Mouse (Mus musculus): ENCODE results near the gene Aurkaip1.
A peak's percentile ranks its signal among the peaks of the same experiment; 100 is the strongest.

The Aurkaip1 gene

DNA sequence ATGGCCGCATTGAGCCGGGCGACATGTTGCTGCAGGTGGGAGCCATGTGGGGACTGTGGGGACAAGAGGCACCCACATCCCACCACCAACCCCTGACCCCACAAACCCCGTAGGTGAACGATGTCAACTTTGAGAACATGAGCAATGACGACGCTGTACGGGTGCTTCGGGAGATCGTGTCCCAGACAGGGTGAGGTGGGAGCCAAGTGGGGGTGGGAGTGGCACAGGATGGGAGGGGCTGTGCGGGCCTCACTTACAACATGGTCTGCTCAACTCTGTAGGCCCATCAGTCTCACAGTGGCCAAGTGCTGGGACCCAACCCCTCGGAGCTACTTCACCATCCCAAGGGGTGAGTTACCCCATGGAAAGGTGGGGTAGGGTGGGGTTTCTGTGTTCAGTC lies 23.9 kb downstream of the Aurkaip1 start:
- no peak for DNase-seq

- DNase-seq, result no peak
Observed at GRCm38 (mm10) chr4:155856071-155856470, 25.0 kb downstream of the Aurkaip1 start.

DNA sequence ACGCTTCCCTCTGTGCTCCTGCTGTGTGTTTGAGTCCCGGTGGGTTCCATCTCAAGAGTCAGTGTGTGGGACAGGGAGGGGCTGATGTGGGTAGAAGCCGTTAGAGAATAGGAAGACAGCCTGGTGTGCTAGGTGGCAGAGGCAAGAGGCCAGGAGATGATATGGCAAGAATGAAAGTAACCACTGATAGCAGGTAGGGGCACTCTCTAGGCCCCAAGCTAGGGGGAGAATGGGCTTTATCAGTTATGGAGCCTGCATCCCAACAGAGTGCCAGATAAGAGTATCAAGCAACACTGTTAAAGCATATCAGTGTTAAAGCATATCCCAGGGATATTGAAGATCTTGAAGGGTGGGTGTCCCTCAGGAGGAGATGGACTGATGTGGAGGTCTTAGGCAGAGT lies 25.8 kb downstream of the Aurkaip1 start:
- no peak for DNase-seq

DNA sequence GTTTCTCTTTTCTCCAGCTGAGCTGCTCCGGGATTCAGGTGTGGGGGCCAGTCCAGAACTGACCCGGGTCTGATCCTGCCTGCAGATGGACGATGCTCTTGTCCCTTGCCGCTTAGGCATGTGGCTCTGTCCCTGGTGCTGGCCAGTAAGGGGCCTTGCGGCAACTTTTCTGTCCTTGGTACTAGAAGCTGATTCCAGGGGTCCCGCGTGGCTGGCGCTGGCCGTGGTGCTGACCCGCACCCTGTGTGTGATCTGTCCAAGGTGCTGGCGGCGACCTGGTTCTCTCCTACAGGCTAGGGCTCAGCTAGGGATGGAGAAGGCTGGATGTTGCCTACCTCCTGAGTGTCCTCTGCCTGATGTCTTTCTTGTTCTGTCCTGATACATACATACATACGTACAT lies 28.2 kb downstream of the Aurkaip1 start:
- DNase-seq, result no peak

GRCm38 (mm10) chr4:155861787-155862186 lies 30.7 kb downstream of the Aurkaip1 start:
- no peak for DNase-seq

- no peak for DNase-seq
Observed at GRCm38 (mm10) chr4:155863001-155863400, 31.9 kb downstream of the Aurkaip1 start, which contains the start of gene Tas1r3. TSS of gene Tas1r3 (minus strand) at chr4:155863362.

GRCm38 (mm10) chr4:155868614-155869298 lies 37.7 kb downstream of the Aurkaip1 start:
- DNase-seq, result no peak

DNA sequence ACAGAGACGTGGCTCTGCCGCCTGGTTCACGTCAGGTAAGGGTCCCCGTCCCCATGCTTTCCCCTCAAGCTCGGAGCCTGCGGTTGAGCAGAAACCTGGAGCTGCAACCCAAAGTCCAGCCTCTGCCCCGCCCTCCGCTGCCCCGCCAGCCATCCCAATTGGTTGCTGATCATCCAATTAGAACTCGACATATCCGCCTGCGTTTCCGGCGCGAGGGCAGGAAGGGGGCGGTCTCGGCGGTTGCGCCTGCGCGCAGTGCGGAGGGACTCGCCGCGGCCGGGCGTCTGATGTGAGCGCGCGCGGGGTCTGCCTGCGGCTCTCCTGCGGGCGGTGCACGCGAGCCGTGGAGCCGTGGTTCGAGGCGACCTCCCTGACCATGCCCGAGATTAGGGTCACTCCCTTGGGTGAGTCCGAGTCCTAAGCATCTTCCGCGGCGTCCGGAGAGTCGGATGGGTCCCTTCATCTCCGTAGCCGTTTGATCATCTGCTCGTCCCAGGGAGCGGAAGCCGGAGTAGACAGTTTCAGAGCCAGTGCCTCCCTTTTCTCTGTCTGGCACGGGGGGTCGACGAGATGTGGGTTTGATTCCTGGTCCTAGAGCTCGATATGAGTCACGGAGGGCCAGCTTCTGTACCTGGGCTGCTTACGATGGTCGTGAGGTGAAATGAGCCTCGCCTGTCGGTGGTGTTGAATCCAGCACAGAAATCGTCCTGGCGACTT lies 38.4 kb downstream of the Aurkaip1 start, which contains the start of the genes Cptp and Ints11:
Gene Cptp (minus strand): TSS at position 124 of the 717 bp plus-strand sequence.
Gene Ints11 (plus strand): TSS at position 230 of the 717 bp plus-strand sequence.
- peak; percentile 94 to 95 for DNase-seq

DNA sequence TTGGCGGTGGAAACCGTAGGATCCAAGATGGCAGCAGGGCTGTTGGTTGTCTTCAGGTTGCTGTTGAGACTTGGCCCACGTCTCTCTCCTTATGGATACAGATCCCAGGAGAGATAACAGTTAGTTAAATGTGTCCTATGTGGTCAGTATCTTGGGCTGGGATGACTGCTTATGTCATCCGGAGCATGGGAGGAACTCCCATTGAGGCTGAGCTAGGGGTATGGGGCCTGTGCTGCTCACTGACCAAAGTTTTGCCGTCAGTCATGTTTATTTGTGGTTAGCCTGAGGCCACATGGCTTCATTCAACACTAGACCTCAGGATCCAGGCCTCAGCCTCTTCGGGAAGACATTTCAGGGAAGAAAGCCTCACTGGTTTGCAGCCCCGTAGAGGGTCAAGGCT lies 40.3 kb downstream of the Aurkaip1 start:
- DNase-seq, result no peak
